ENCODE assay signal across 8 mouse cellular contexts in genomic region chr1:177442821-177443723, GRCm38 (mm10). TPM values are rescaled to one million over a fixed set of nuclear protein-coding genes. Genes with fewer than 3 reads are reported as not detected.
DNase-seq lines count a peak whose midpoint lies in the region; ATAC-seq and TF ChIP-seq lines count a peak whose summit lies in the region.

No protein-coding gene starts in this region.

- H3K9ac ChIP-seq in forebrain, postnatal 0 days = peak overlapping the region; percentile 80
- H3K9ac ChIP-seq in intestine, embryonic 16.5 days (ENCODE audit: low read depth, low read length) = peak overlapping the region; percentile 90
- H3K9ac ChIP-seq in lung, embryonic 14.5 days = peak overlapping the region; percentile 86
- peak overlapping the region; percentile 69 for H3K9ac ChIP-seq in neural tube, embryonic 15.5 days (replicated peaks)

- DNase-seq in heart, adult 18-20 months = peak; percentile 45 to 64
- DNase-seq in heart, postnatal 25 days (ENCODE audit: low spot score) = no peak
- peak; percentile 28 for DNase-seq in c-Kit-positive CD71-negative TER-119-negative erythroid progenitor cells, embryonic 14.5 days (ENCODE audit: low read depth)
- peak; percentile 50 for DNase-seq in forebrain, postnatal 0 days
- DNase-seq in lung, embryonic 14.5 days = peak; percentile 48
- peak; percentile 35 for DNase-seq in urinary bladder, postnatal 25 days (ENCODE audit: low spot score)

- peak overlapping the region; percentile 57 for H3K4me2 ChIP-seq in forebrain, postnatal 0 days (ENCODE audit: low read depth)
- H3K4me2 ChIP-seq in intestine, embryonic 16.5 days (ENCODE audit: low read depth, low read length) = peak overlapping the region; percentile 91
- peak overlapping the region; percentile 92 for H3K4me2 ChIP-seq in lung, embryonic 14.5 days
- H3K4me2 ChIP-seq in neural tube, embryonic 15.5 days = peak overlapping the region; percentile 91

- H3K36me3 ChIP-seq in forebrain, postnatal 0 days (ENCODE audit: insufficient read depth) = peaks cover 7% of the 10 kb centered on the region
- peaks cover 8% of the 10 kb centered on the region for H3K36me3 ChIP-seq in intestine, embryonic 16.5 days (ENCODE audit: control insufficient read depth, insufficient read depth, low read length)
- H3K36me3 ChIP-seq in lung, embryonic 14.5 days (ENCODE audit: insufficient read depth) = peaks cover 12% of the 10 kb centered on the region
- no peaks in the 10 kb centered on the region for H3K36me3 ChIP-seq in neural tube, embryonic 15.5 days

- TF ChIP-seq CTCF in forebrain, postnatal 0 days (IDR thresholded peaks at IDR 0.05; ENCODE audit: low read depth) = no peak
- no peak for TF ChIP-seq CTCF in lung, embryonic 14.5 days (IDR thresholded peaks at IDR 0.05; ENCODE audit: low read depth)

- peak overlapping the region; percentile 81 for H3K4me3 ChIP-seq in forebrain, postnatal 0 days (ENCODE audit: low read depth, low read length)
- H3K4me3 ChIP-seq in intestine, embryonic 16.5 days (ENCODE audit: low read length) = peak overlapping the region; percentile 71
- peak overlapping the region; percentile 74 for H3K4me3 ChIP-seq in lung, embryonic 14.5 days (ENCODE audit: low read depth, low read length)
- peak overlapping the region; percentile 83 for H3K4me3 ChIP-seq in neural tube, embryonic 15.5 days (replicated peaks)

- intact Hi-C loops in heart, postnatal 25 days (cut with DNase I) = loop anchor here (5.0 kb wide), 3 partner anchors 106 to 354 kb away; partner anchors contain the start of genes Adss and Akt3

- peak overlapping the region; percentile 97 for H3K27ac ChIP-seq in forebrain, postnatal 0 days (ENCODE audit: low read depth, low read length)
- H3K27ac ChIP-seq in intestine, embryonic 16.5 days (ENCODE audit: low read length) = peak overlapping the region; percentile 94
- peak overlapping the region; percentile 89 for H3K27ac ChIP-seq in lung, embryonic 14.5 days (ENCODE audit: low read depth)
- H3K27ac ChIP-seq in neural tube, embryonic 15.5 days (replicated peaks) = peak overlapping the region; percentile 92

- 1% methylated on average over 55 of the region's 62 CpGs for WGBS in forebrain, postnatal 0 days
- under 1% methylated on average over 52 of the region's 62 CpGs for WGBS in intestine, embryonic 16.5 days
- 1% methylated on average over 35 of the region's 62 CpGs for WGBS in lung, embryonic 14.5 days
- WGBS in neural tube, embryonic 15.5 days = under 1% methylated on average over 49 of the region's 62 CpGs

- no peaks in the 10 kb centered on the region for H3K27me3 ChIP-seq in forebrain, postnatal 0 days (ENCODE audit: insufficient read depth, low read length)
- no peaks in the 10 kb centered on the region for H3K27me3 ChIP-seq in intestine, embryonic 16.5 days (replicated peaks; ENCODE audit: control insufficient read depth, insufficient read depth, low read length)
- no peaks in the 10 kb centered on the region for H3K27me3 ChIP-seq in lung, embryonic 14.5 days (ENCODE audit: insufficient read depth, low read length)
- no peaks in the 10 kb centered on the region for H3K27me3 ChIP-seq in neural tube, embryonic 15.5 days (replicated peaks)

- no peaks in the 10 kb centered on the region for H3K9me3 ChIP-seq in forebrain, postnatal 0 days (ENCODE audit: low read length)
- no peaks in the 10 kb centered on the region for H3K9me3 ChIP-seq in intestine, embryonic 16.5 days (ENCODE audit: control insufficient read depth, low read length)
- H3K9me3 ChIP-seq in lung, embryonic 14.5 days (ENCODE audit: low read depth, low read length) = no peaks in the 10 kb centered on the region
- H3K9me3 ChIP-seq in neural tube, embryonic 15.5 days (replicated peaks) = no peaks in the 10 kb centered on the region

- H3K4me1 ChIP-seq in forebrain, postnatal 0 days (ENCODE audit: insufficient read depth) = no peaks in the 10 kb centered on the region
- peaks cover 6% of the 10 kb centered on the region; the same call in 1 of the 2 replicates for H3K4me1 ChIP-seq in intestine, embryonic 16.5 days (ENCODE audit: control insufficient read depth, insufficient read depth, low read length)
- H3K4me1 ChIP-seq in lung, embryonic 14.5 days (ENCODE audit: insufficient read depth) = peaks cover 9% of the 10 kb centered on the region
- H3K4me1 ChIP-seq in neural tube, embryonic 15.5 days = peaks cover 48% of the 10 kb centered on the region

- ATAC-seq in forebrain, postnatal 0 days = no peak
- ATAC-seq in intestine, embryonic 16.5 days = no peak
- no peak for ATAC-seq in lung, embryonic 14.5 days (ENCODE audit: insufficient read depth)
- ATAC-seq in neural tube, embryonic 15.5 days (ENCODE audit: low FRiP score) = no peak

RNA-seq across cellular contexts. Expression of gene Zbtb18, which starts 0.9 kb away (rescaled TPM):
- total RNA-seq in heart, adult 18-20 months (2021) = 10 to 100 TPM; 42.2 to 49.5 TPM
- 10 to 100 TPM; 38.5 to 40.3 TPM for total RNA-seq in heart, postnatal 25 days (2021)
- total RNA-seq in forebrain, postnatal 0 days (2014; rRNA removed) = 301 and 445 TPM in 2 replicates
- 88.6 and 138 TPM in 2 replicates for polyA plus RNA-seq in forebrain, postnatal 0 days (2015; fragmentation: Nextera tagmentation; extraction: Ambion mirVana)
- polyA plus RNA-seq in intestine, embryonic 16.5 days (2015; fragmentation: Nextera tagmentation; extraction: Ambion mirVana) = 1.1 and 1.3 TPM in 2 replicates
- polyA plus RNA-seq in lung, embryonic 14.5 days (2014; fragmentation: Nextera tagmentation; extraction: Ambion mirVana) = 2.1 and 3.0 TPM in 2 replicates
- 3.8 and 4.3 TPM in 2 replicates for polyA plus RNA-seq in neural tube, embryonic 15.5 days (2015; fragmentation: Nextera tagmentation; extraction: Ambion mirVana)

Comparison
In these comparisons a context has a peak if more than half of its experiments do, and no peak if none do; other contexts are left out.
1. RNA of gene Zbtb18, which starts 0.9 kb away (polyA plus RNA-seq): 88.6 to 138 TPM in forebrain, postnatal 0 days; 3.8 to 4.3 TPM in neural tube, embryonic 15.5 days, 2.1 to 3.0 TPM in lung, embryonic 14.5 days and 1.1 to 1.3 TPM in intestine, embryonic 16.5 days; every median in the first group is over 10 times any median in the second.
2. Peak in every context shown above with its lines, with median percentiles within 50 percentile points of each other: H3K27ac ChIP-seq, H3K4me2 ChIP-seq, H3K4me3 ChIP-seq and H3K9ac ChIP-seq.